Mouse (Mus musculus) left cerebral cortex, postnatal 25 days (tissue): ENCODE data around the gene Astn1. TPM values are rescaled to one million over a fixed set of nuclear protein-coding genes. Genes with fewer than 3 reads are reported as not detected.

Experiments used
- DNase-seq, 2 experiments: peaks; one replicate each; pipeline ENCODE4 v3.0.0; 2022; ENCODE audit warnings: low spot score in 2 of 2, mixed read lengths in 1 of 2
- intact Hi-C: fragments of 180-260 bp; cut with DNase I; formaldehyde crosslinking; loops from one replicate; pipeline ENCODE4 v1.15.1; 2025
- total RNA-seq, 2 experiments: library from RNA; stranded (reverse); gene quantifications; 2 replicates each; pipeline ENCODE4 v1.2.3; 2021

Astn1 gene
- total RNA-seq, 2 experiments from 2014 or later: 187 to 191 TPM

GRCm38 (mm10) chr1:158581806-158582205, 219.7 kb downstream of the Astn1 start:
- peak in 1 of 2 experiments; percentile 92 for DNase-seq
- intact Hi-C loops: loop anchor here (1.0 kb wide), 1 partner anchor 35 kb away; no protein-coding TSS in a partner anchor

- intact Hi-C loops: no loop called here
- DNase-seq: peak in 1 of 2 experiments; percentile 62
These were observed 226.8 kb downstream of the Astn1 start for GRCm38 (mm10) chr1:158588903-158589302.

- intact Hi-C loops: no loop called here
- peak; percentile 49 to 54 for DNase-seq
These were observed 234.8 kb downstream of the Astn1 start for GRCm38 (mm10) chr1:158596726-158597448.

DNA sequence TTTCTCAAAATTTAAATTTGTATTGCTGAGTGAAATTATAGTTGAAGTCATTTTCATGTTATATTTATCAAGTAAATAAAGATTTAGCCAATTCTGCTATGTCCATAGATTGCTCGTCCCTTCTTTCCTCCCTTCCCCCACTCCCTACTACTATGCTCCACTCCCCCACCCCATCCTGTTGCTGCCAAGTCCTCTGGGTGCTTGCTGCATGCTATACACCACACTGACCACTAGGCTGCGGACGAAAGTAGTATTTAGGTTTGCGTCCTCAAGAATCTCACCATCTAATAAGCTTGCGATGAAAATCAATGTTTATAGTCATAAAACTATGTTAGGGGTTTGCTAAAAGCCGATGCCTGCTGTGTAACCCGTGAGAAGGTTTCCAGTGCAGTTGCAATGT, 235.9 kb downstream of the Astn1 start:
- no peak for DNase-seq
- intact Hi-C loops: no loop called here

- intact Hi-C loops: no loop called here
- DNase-seq: no peak
These were observed 237.4 kb downstream of the Astn1 start for GRCm38 (mm10) chr1:158599435-158599834.

- DNase-seq: no peak
- intact Hi-C loops: no loop called here
These were observed 241.0 kb downstream of the Astn1 start for GRCm38 (mm10) chr1:158603056-158603455.

GRCm38 (mm10) chr1:158604149-158604548, 242.1 kb downstream of the Astn1 start:
- no peak for DNase-seq
- intact Hi-C loops: no loop called here

GRCm38 (mm10) chr1:158605597-158605996, 243.5 kb downstream of the Astn1 start:
- DNase-seq: peak in 1 of 2 experiments; percentile 19
- intact Hi-C loops: no loop called here

- no peak for DNase-seq
- intact Hi-C loops: no loop called here
These were observed 244.3 kb downstream of the Astn1 start for GRCm38 (mm10) chr1:158606324-158606723.

DNA sequence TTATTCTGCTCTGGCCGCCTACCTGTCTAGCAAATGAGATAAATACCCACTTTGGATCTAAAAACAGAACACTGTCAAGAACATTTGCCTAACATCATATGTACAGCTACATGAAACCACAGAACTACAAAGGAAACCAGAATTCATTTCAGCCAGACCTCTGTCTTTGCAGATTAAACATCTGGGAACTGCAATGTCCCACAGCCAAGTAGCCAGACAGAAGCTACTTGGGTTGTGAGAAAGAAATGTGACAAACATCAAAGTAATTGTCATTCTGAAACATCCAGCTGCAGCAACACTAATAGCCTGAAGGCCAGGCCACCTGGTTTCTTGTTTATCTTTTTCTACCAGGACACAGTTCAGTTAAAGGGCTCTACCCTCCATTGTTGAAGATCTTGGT, 245.1 kb downstream of the Astn1 start:
- peak in 1 of 2 experiments; percentile 19 for DNase-seq
- intact Hi-C loops: no loop called here

DNA sequence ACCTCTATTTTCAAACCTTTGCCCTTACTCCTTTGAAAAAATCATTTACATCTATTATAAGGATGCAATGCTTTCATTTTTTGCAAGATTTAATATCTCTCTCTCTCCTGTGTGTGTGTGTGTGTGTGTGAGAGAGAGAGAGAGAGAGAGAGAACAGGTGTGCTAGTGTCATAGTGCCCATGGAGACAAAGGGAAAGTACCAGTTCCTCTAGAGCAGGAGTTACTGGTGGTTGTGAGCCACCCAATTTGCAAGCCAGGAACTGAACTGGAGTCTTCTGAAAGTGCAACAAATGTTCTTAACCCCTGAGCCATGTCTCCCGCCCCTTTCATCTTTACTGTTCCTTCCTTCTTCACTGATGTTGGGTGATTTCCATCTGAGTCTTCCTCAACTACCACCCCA, 253.1 kb downstream of the Astn1 start:
- DNase-seq: no peak
- intact Hi-C loops: no loop called here

DNA sequence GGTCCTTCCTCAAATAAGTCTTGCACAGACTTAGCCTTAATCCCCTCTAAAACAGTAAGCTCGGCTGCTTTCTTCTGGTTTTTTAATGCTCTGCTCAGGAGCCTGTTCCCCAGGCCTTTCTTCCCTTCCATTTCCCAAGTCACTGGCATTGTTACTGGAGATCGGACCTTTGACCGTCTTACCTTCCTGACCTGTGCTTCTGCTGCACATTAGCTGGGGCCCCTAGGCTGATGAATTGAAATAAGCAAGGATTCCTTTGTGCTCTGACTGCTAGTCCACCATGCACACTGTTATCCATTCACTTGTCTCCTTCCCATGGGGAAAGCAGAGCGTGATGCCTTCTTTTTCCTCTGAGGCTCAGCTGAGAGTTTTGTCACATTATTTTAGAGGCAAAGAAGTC, 255.9 kb downstream of the Astn1 start:
- intact Hi-C loops: no loop called here
- DNase-seq: no peak

DNA sequence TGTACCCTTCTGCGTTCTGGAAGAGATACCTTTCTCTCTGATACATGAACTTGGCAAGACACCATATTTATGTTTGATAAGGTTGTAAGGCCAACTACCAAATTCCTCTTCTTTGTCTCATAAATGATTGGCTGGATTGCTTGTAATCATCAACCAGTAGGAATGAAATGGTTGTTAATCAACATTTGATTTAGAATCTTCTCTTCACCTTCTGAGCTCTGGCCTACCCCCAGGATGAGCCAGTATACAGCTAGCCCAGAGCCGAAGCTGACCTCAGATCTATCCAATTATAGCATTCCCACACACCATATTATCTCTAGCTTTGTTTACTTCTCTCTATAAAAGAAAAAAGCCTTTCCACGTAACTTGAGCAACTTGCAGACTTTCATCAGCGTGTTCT, 270.9 kb downstream of the Astn1 start:
- DNase-seq: no peak
- intact Hi-C loops: no loop called here

GRCm38 (mm10) chr1:158633441-158633840, 271.4 kb downstream of the Astn1 start:
- intact Hi-C loops: no loop called here

DNA sequence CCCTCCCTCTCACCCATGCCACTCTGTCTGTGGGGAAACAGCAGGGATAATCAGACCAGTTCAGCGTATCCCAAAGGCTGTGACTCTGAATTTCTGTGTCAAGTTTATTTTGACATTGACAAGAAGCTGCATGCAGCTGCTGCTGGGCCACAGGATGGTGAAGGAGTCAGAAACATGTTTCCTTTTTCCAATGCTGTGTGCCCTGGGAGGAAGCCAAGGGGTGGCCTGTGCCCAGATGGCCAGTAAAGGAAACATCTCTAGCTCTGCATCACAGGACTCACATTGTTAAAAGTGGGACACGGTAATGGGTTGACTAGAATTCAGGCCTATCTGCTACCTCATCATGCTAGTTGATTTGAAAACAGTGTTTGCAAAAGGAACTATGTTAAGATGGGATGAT, 279.2 kb downstream of the Astn1 start:
- intact Hi-C loops: no loop called here
- no peak for DNase-seq

More at GRCm38 (mm10) chr1:158633441-158633840, 271.4 kb downstream of the Astn1 start:
- no peak for DNase-seq

DNA sequence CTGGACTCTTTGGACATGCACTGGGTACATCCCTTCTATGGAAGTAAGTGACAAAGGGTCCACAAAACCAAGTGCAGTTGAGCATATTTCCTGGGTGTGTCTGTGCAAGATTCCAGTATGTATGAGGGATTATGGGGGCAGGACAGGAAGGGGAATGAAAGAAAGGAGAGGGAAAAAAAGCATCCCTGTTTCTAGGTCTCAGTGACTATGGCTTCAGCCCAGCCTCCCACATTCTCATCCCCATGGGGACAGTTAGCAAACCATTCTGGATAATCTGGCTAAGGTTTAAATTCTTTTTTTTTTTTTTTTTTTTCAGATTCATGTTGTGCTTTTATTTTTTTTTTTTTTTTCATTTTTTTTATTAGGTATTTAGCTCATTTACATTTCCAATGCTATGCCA, 280.2 kb downstream of the Astn1 start:
- DNase-seq: peak in 1 of 2 experiments; percentile 61
- intact Hi-C loops: no loop called here

DNA sequence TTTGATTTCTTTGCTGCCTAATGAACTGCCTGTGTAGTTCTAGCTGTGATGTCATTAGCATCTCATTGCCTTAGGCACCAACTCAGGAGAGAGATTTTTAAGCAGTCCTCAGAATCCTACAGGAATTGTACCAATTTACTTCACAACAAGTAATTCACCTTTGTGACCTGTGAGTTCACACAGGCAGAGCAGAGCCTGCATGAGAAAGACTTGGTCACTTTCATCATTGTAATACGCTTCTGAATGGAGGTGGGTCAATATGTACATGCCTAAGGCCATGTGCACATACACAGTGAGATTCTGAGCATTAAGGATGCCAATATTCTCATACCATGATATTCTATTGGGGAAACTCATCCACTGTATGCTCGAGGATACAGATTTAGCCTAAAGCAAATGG, 290.7 kb downstream of the Astn1 start:
- no peak for DNase-seq
- intact Hi-C loops: loop anchor here (5.0 to 10.0 kb wide), 8 partner anchors 105 to 908 kb away; partner anchors contain the start of gene Brinp2

DNA sequence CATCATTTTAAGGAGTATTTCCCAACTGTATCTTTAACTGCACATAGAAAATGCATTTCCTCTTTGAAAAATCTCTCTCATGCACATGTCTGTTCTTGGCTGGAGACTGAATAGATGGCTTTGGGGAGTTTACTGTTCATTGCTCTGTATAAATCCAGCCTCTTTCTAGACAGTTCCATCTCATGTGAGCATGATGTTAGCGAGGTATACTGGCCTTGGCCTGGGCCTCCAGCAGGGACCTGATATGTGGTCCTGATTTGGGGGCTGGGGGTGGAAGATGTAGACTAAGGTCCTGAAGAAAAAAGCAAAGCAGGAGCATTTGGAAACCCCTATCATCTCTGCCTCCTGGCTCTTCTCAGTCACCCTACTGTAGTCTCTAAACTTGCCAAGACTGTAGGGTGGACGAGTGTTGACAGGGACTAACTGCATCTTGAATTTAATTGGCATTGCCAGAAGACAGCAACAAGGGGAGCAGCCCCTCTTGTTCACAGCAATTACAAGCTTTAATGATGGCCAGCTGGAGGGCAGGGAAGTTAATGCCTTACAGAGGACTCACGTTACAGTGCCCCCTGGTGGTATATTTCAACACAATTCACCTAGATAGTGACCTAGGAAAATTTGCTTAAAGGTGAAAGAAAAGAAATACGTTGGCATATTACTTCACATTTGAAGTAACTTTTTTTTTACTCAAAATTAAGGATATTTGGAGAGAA, 291.9 kb downstream of the Astn1 start:
- peak in 1 of 2 experiments; percentile 48 for DNase-seq
- intact Hi-C loops: loop anchor here (5.0 to 10.0 kb wide), 8 partner anchors 107 to 909 kb away; partner anchors contain the start of gene Brinp2

DNA sequence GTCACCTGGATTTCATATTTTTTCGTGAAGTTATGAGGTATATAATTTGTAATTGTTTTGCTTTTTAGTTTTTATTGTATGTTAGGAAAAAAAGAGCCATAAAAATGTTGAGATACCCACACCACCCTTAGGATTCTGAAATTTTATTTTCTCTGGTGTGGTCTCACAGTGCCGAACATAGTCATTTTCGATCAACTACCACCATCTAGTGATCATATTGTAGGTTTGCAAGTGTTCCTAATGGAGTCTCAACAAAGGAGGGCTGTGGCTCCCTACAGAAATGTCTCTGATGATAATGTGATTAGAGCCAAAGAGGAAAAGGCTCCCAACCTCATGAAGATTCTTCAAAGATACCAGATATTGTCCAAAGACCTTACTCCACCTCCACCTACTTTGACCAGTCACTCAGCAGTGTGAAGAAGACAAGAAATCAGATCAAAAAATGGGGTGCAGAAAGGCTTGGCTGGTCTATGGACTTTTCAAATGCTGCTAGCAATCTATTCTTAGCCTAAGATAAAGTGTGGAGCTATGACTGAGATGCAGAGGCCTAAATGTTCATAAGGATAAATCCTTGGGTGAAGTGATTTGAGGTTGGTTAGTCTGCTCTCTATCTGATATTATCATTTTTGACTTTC, 292.6 kb downstream of the Astn1 start:
- intact Hi-C loops: loop anchor here (5.0 to 10.0 kb wide), 9 partner anchors 107 to 1102 kb away; partner anchors contain the start of gene Brinp2
- peak in 1 of 2 experiments; percentile 38 for DNase-seq

GRCm38 (mm10) chr1:158656986-158657385, 294.9 kb downstream of the Astn1 start:
- intact Hi-C loops: loop anchor here (5.0 to 10.0 kb wide), 4 partner anchors 382 to 1105 kb away; no protein-coding TSS in a partner anchor
- DNase-seq: no peak
